Comparison of ENCODE assay signal across 24 mouse cellular contexts in genomic region chr8:53661436-53661835, GRCm38 (mm10).
"Had no signal": no experiment of that assay in that cellular context is flagged by ENCODE, and none has a peak within 500 bp of the region (broad histone marks: within the 10 kb centered on the region; RNA-seq: fewer than 3 reads in every experiment).

No protein-coding gene starts in this region.

- H3K27me3 ChIP-seq: limb, embryonic 12.5 days; limb, embryonic 15.5 days; lung, embryonic 15.5 days; megakaryocyte, embryonic 14.5 days; neural tube, embryonic 12.5 days; neural tube, embryonic 15.5 days had no signal

- H3K4me1 ChIP-seq: limb, embryonic 12.5 days; limb, embryonic 15.5 days; lung, embryonic 15.5 days; megakaryocyte, embryonic 14.5 days; midbrain, embryonic 10.5 days; neural tube, embryonic 12.5 days; neural tube, embryonic 15.5 days had no signal

- H3K27ac ChIP-seq: kidney, postnatal 0 days; layer of hippocampus, adult 2 months; left cerebral cortex, adult 2 months; limb, embryonic 12.5 days; limb, embryonic 15.5 days; liver, embryonic 14.5 days; lung, embryonic 15.5 days; midbrain, embryonic 10.5 days; neural tube, embryonic 12.5 days; neural tube, embryonic 15.5 days; stomach, postnatal 0 days had no signal

- H3K9ac ChIP-seq: limb, embryonic 12.5 days; limb, embryonic 15.5 days; liver, embryonic 14.5 days; lung, embryonic 15.5 days; neural tube, embryonic 12.5 days; neural tube, embryonic 15.5 days had no signal

- H3K4me3 ChIP-seq: layer of hippocampus, adult 2 months; left cerebral cortex, adult 2 months; limb, embryonic 12.5 days; limb, embryonic 15.5 days; lung, embryonic 15.5 days; megakaryocyte, embryonic 14.5 days; midbrain, embryonic 10.5 days; neural tube, embryonic 12.5 days; neural tube, embryonic 15.5 days had no signal

- H3K4me2 ChIP-seq: limb, embryonic 12.5 days; limb, embryonic 15.5 days; liver, embryonic 11.5 days; lung, embryonic 15.5 days; neural tube, embryonic 12.5 days; neural tube, embryonic 15.5 days had no signal

- DNase-seq: kidney, adult 2 months; kidney, postnatal 25 days; layer of hippocampus, adult 9-11 months; left cerebral cortex, postnatal 4 days; lung, adult 18-20 months; lung, postnatal 10 days; lung, postnatal 36 days; midbrain, embryonic 14.5 days; thymus, adult 2 months; thymus, postnatal 14 days; thymus, postnatal 4 days had no signal

- H3K9me3 ChIP-seq: limb, embryonic 12.5 days; limb, embryonic 15.5 days; lung, embryonic 15.5 days; megakaryocyte, embryonic 14.5 days; midbrain, embryonic 10.5 days; neural tube, embryonic 12.5 days; neural tube, embryonic 15.5 days had no signal

- H3K36me3 ChIP-seq: limb, embryonic 12.5 days; limb, embryonic 15.5 days; lung, embryonic 15.5 days; midbrain, embryonic 10.5 days; neural tube, embryonic 12.5 days; neural tube, embryonic 15.5 days had no signal
